Mouse (Mus musculus): Measurements from ENCODE around the gene Dnajb4. TPM values are rescaled to one million over a fixed set of nuclear protein-coding genes. Genes with fewer than 3 reads are reported as not detected.

Dnajb4 gene
- total RNA-seq, 2 experiments from 2014 or later, result 61.5 to 62.6 TPM

- DNase-seq (ENCODE audit: low spot score in 2 of 2), result no peak
- Histone ChIP-seq H3K27ac (no peak overlapping the region), H3K4me3 (no peak overlapping the region)
- no peak for TF ChIP-seq CTCF (conservative IDR thresholded peaks at IDR 0.05)
Observed at GRCm38 (mm10) chr3:152231333-152232100, 21.4 kb upstream of the Dnajb4 start.

- H3K27ac ChIP-seq, result no peak overlapping the region
- no peak for TF ChIP-seq CTCF (conservative IDR thresholded peaks at IDR 0.05)
- DNase-seq (ENCODE audit: low spot score in 2 of 2), result no peak
- no peak overlapping the region for H3K4me3 ChIP-seq
Observed at GRCm38 (mm10) chr3:152229271-152229670, 19.2 kb upstream of the Dnajb4 start.

GRCm38 (mm10) chr3:152228843-152229242 is 18.7 kb upstream of the Dnajb4 start:
- no peak for TF ChIP-seq CTCF (conservative IDR thresholded peaks at IDR 0.05)
- no peak overlapping the region for H3K27ac ChIP-seq
- no peak overlapping the region for H3K4me3 ChIP-seq
- no peak for DNase-seq (ENCODE audit: low spot score in 2 of 2)

GRCm38 (mm10) chr3:152225906-152226305 is 15.8 kb upstream of the Dnajb4 start:
- Histone ChIP-seq H3K27ac (no peak overlapping the region), H3K4me3 (no peak overlapping the region)
- no peak for DNase-seq (ENCODE audit: low spot score in 2 of 2)
- no peak for TF ChIP-seq CTCF (conservative IDR thresholded peaks at IDR 0.05)

- no peak overlapping the region for H3K27ac ChIP-seq
- no peak for DNase-seq (ENCODE audit: low spot score in 2 of 2)
- H3K4me3 ChIP-seq, result no peak overlapping the region
- peak; percentile 49 for TF ChIP-seq CTCF (conservative IDR thresholded peaks at IDR 0.05)
Observed at GRCm38 (mm10) chr3:152224918-152225317, 14.8 kb upstream of the Dnajb4 start.

- TF ChIP-seq CTCF (conservative IDR thresholded peaks at IDR 0.05), result no peak
Observed at GRCm38 (mm10) chr3:152213416-152213815, 3.3 kb upstream of the Dnajb4 start.

GRCm38 (mm10) chr3:152211731-152212279 is 1.7 kb upstream of the Dnajb4 start:
- no peak for DNase-seq (ENCODE audit: low spot score in 2 of 2)
- no peak for TF ChIP-seq CTCF (conservative IDR thresholded peaks at IDR 0.05)
- Histone ChIP-seq H3K27ac (0 out of 2 replicates have a peak overlapping the region, but pooled peaks have one; percentile 99), H3K4me3 (peak overlapping the region; percentile 85)

More at GRCm38 (mm10) chr3:152213416-152213815, 3.3 kb upstream of the Dnajb4 start:
- Histone ChIP-seq H3K4me3 (no peak overlapping the region; the same call in 1 of the 2 replicates), H3K27ac (no peak overlapping the region)
- DNase-seq (ENCODE audit: low spot score in 2 of 2), result no peak

GRCm38 (mm10) chr3:152210728-152211391 is 758 bp upstream of the Dnajb4 start:
- no peak for TF ChIP-seq CTCF (conservative IDR thresholded peaks at IDR 0.05)
- DNase-seq (ENCODE audit: low spot score in 2 of 2), result peak; percentile 44 to 63
- peak overlapping the region; percentile 85 for H3K4me3 ChIP-seq
- H3K27ac ChIP-seq, result peak overlapping the region; percentile 99

- Histone ChIP-seq H3K4me3 (peak overlapping the region; percentile 85), H3K27ac (peak overlapping the region; percentile 99)
- DNase-seq (ENCODE audit: low spot score in 2 of 2), result no peak
- TF ChIP-seq CTCF (conservative IDR thresholded peaks at IDR 0.05), result 0 out of 2 replicates have a peak, but pooled peaks have one; percentile 6
Observed at GRCm38 (mm10) chr3:152209177-152209966, 730 bp downstream of the Dnajb4 start.

- H3K27ac ChIP-seq, result no peak overlapping the region; the same call in 1 of the 2 replicates
- peak overlapping the region; percentile 85 for H3K4me3 ChIP-seq
- TF ChIP-seq CTCF (conservative IDR thresholded peaks at IDR 0.05), result no peak
- DNase-seq (ENCODE audit: low spot score in 2 of 2), result no peak
Observed at GRCm38 (mm10) chr3:152208096-152208885, 1.8 kb downstream of the Dnajb4 start.

- no peak overlapping the region for H3K27ac ChIP-seq
- no peak for DNase-seq (ENCODE audit: low spot score in 2 of 2)
- H3K4me3 ChIP-seq, result no peak overlapping the region
- no peak for TF ChIP-seq CTCF (conservative IDR thresholded peaks at IDR 0.05)
Observed at GRCm38 (mm10) chr3:152207156-152207555, 2.9 kb downstream of the Dnajb4 start.

GRCm38 (mm10) chr3:152204577-152204976 is 5.5 kb downstream of the Dnajb4 start:
- Histone ChIP-seq H3K4me3 (no peak overlapping the region), H3K27ac (no peak overlapping the region)
- TF ChIP-seq CTCF (conservative IDR thresholded peaks at IDR 0.05), result no peak
- no peak for DNase-seq (ENCODE audit: low spot score in 2 of 2)

Measured in layer of hippocampus, adult 2 months (tissue).